Mouse (Mus musculus): Measurements from ENCODE around the gene Gm21860.
"Not testable (repeated sequence)": the region's sequence is repeated elsewhere in the genome, so short reads cannot be mapped to it uniquely, and the experiment has no call there.

Gene Gm21860

GRCm38 (mm10) chrY:90733656-90734333 is 20.8 kb downstream of the Gm21860 start:
- DNase-seq (ENCODE audit: extremely low read depth, low read depth), result not testable (repeated sequence)

DNA sequence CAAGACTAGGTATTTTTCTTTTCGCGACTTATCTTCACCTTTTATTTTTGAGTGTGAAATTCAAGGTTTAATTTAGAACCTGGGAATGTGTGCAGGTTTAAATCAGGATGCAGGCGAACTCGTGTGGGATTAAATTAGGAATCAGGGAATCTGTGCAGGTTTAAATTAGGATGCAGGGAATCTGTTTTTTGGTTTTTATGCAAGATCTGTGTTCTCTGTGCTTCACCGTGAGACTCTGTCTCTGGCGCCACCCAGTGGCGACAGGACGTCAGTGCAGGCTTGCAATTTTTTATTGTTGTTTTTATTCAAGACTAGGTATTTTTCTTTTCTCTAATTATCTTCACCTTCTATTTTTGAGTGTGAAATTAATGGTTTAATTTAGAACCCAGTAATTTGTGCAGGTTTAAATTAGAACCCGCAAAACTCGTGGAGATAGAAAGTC is 22.5 kb downstream of the Gm21860 start:
- DNase-seq (ENCODE audit: extremely low read depth, low read depth), result peak; percentile 76

GRCm38 (mm10) chrY:90731593-90731955 is 23.0 kb downstream of the Gm21860 start:
- not testable (repeated sequence) for DNase-seq (ENCODE audit: extremely low read depth, low read depth)

DNA sequence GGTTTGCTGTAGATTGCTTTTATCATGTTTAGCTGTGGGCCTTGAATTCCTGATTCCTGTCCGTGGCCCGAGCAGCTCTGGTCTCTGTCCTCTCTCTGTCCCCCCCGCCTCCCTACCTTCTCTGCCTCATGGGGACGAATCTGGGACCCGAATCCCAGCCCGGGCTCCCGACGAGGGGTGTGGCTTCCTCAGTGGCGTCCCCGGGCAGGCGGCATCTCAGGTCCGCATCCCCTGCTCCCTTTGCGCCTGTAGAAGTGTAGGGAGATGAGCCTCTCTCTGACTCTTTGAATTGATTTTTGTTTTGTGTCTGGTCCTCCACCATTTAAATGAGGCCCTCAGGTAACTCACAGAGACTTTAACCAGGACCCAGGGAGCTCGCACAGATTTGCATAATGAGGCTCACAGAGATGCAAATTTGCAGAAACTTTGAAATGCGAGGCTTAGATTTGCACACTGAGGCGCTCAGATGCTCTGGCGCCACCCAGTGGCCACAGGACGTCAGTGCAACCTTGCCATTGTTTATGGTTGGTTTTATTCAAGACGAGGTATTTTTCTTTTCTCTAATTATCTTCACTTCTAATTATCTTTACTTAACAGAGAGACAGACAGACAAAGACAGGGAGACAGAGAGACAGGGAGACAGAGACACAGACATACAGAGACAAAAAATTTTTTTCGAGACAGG is 23.6 kb downstream of the Gm21860 start:
- not testable (repeated sequence) for DNase-seq (ENCODE audit: extremely low read depth, low read depth)

GRCm38 (mm10) chrY:90729816-90730303 is 24.8 kb downstream of the Gm21860 start:
- DNase-seq (ENCODE audit: extremely low read depth, low read depth), result not testable (repeated sequence)

GRCm38 (mm10) chrY:90728905-90729256 is 25.7 kb downstream of the Gm21860 start:
- not testable (repeated sequence) for DNase-seq (ENCODE audit: extremely low read depth, low read depth)

- not testable (repeated sequence) for DNase-seq (ENCODE audit: extremely low read depth, low read depth)
Measured at GRCm38 (mm10) chrY:90728251-90728904, 26.2 kb downstream of the Gm21860 start.

DNA sequence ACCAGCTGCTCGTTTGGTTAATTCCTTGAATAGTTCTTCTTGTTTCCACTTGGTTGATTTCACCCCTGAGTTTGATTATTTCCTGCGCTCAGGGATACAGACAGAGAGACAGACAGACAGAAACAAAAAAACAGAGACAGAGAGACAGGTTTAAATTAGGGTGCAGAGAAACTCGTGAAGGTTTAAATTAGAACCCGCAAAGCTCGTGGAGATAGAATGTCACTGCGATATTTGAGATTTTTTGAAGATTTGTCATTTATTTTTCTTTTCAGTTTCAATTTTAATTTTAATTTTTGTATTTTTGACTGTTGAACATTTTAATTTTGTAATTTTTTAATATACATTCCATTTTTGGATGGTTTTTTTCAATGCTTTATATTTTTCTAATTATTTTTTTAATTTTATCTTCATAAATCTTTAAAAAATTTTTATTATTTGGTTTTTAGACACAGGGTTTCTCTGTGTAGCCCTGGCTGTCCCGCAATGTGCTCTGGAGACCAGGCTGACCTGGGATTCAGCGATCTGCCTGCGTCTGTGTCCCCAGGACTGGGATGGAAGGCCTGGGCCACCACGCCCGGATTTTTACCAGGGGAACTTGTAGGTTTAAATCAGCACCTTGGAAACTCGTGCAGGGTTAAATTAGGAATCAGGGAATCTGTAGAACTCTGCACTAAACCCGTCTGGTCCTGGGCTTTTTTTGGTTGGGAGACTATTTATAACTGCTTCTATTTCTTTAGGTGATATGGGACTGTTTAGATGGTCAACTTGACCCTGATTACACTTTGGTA is 27.3 kb downstream of the Gm21860 start:
- not testable (repeated sequence) for DNase-seq (ENCODE audit: extremely low read depth, low read depth)

DNA sequence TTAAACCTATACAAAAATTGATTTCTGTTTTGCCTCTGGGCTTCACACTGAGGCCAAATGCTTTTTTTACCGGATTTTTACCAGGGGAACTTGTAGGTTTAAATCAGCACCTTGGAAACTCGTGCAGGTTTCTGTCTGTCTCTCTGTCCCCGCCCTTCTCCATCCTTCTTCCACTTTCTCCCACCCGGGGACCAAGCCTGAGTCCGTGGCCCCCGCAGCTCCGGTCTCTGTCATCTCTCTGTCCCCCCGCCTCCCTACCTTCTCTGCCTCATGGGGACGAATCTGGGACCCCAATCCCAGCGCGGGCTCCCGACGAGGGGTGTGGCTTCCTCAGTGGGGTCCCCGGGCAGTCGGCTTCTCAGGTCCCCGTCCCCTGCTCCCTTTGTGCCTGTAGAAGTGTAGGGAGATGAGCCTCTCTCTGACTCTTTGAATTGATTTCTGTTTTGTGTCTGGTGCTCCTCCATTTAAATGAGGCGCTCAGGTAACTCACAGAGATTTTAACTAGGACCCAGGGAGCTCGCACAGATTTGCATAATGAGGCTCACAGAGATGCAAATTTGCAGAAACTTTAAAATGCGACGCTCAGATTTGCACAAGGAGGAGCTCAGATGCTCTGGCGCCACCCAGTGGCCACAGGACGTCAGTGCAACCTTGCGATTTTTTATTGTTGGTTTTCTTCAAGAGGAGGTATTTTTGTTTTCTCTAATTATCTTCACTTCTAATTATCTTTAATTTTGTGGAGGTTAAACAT is 28.7 kb downstream of the Gm21860 start:
- DNase-seq (ENCODE audit: extremely low read depth, low read depth), result peak; percentile 30

- not testable (repeated sequence) for DNase-seq (ENCODE audit: extremely low read depth, low read depth)
Measured at GRCm38 (mm10) chrY:90725166-90725565, 29.5 kb downstream of the Gm21860 start.

- DNase-seq (ENCODE audit: extremely low read depth, low read depth), result not testable (repeated sequence)
Measured at GRCm38 (mm10) chrY:90724014-90724709, 30.5 kb downstream of the Gm21860 start.

DNA sequence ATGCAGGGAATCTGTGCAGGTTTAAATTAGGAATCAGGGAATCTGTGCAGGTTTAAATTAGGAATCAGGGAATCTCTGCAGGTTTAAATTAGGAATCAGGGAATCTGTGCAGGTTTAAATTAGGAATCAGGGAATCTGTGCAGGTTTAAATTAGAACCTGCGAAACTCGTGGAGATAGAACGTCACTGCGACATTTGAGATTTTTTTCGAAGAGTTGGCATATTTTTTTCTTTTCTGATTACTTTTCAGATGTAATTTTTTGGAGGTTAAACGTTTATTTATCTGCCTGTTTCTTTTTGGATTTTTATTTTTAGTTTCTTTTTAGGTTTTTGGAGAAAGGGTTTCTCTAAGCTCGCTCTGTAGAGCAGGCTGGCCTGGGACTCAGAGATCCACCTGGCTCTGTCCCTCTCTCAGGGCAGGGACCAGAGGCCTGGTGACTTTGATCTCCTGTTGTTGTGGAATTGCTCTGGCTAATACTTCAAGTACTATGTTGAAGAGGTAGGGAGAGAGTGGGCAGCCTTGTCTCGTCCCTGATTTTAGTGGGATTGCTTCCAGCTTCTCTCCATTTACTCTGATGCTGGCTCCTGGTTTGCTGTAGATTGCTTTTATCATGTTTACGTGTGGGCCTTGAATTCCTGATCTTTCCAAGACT is 31.2 kb downstream of the Gm21860 start:
- DNase-seq (ENCODE audit: extremely low read depth, low read depth), result not testable (repeated sequence)

DNA sequence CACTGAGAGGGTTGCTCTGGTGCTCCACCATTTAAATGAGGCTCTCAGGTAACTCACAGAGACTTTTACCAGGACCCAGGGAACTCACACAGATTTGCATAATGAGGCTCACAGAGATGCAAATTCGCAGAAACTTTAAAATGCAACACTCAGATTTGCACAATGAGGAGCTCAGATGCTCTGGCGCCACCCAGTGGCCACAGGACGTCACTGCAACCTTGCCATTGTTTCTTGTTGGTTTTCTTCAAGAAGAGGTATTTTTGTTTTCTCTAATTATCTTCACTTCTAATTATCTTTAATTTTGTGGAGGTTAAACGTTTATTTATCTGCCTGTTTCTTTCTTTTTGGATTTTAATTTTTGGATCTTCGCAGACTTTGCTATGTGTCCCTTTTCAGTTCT is 34.1 kb downstream of the Gm21860 start:
- not testable (repeated sequence) for DNase-seq (ENCODE audit: extremely low read depth, low read depth)

DNA sequence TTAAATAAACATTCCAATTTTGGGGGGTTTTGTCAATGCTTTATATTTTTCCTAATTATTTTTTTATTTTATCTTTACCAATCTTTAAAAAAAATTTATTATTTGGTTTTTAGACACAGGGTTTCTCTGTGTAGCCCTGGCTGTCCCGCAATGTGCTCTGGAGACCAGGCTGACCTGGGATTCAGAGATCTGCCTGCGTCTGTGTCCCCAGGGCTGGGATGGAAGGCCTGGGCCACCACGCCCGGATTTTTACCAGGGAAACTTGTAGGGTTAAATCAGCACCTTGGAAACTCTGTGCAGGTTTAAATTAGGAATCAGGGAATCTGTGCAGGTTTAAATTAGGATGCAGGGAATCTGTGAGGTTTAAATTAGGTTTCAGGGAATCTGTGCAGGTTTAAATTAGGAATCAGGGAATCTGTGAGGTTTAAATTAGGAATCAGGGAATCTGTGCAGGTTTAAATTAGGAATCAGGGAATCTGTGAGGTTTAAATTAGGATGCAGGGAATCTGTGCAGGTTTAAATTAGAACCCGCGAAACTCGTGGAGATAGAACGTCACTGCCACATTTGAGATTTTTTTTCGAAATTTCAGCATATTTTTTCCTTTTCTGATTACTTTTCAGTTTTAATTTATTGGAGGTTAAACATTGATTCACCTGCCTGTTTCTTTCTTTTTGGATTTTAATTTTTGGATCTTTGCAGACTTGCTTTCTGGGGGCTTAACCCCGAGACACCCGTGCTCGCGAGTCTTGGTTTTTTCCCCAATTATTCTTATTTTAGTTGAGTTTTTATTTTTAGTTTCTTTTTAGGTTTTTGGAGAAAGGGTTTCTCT is 35.0 kb downstream of the Gm21860 start:
- DNase-seq (ENCODE audit: extremely low read depth, low read depth), result not testable (repeated sequence)

DNA sequence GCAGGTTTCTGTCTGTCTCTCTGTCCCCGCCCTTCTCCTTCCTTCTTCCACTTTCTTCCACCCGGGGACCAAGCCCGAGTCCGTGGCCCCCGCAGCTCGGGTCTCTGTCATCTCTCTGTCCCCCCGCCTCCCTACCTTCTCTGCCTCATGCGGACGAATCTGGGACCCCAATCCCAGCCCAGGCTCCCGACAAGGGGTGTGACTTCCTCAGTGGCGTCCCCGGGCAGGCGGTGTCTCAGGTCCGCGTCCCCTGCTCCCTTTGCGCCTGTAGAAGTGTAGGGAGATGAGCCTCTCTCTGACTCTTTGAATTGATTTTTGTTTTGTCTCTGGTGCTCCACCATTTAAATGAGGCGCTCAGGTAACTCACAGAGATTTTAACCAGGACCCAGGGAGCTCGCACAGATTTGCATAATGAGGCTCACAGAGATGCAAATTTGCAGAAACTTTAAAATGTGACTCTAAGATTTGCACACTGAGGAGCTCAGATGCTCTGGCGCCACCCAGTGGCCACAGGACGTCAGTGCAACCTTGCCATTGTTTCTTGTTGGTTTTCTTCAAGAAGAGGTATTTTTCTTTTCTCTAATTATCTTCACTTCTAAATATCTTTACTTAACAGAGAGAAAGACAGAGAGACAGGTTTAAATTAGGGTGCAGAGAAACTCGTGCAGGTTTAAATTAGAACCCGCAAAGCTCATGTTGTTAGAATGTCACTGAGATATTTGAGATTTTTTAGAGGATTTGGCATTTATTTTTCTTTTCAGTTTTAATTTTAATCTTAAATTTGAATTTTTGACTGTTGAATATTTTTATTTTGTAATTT is 35.8 kb downstream of the Gm21860 start:
- DNase-seq (ENCODE audit: extremely low read depth, low read depth), result not testable (repeated sequence)

- DNase-seq (ENCODE audit: extremely low read depth, low read depth), result not testable (repeated sequence)
Measured at GRCm38 (mm10) chrY:90718021-90718420, 36.6 kb downstream of the Gm21860 start.

- DNase-seq (ENCODE audit: extremely low read depth, low read depth), result not testable (repeated sequence)
Measured at GRCm38 (mm10) chrY:90717496-90717895, 37.1 kb downstream of the Gm21860 start.
